Mouse (Mus musculus) lung, postnatal 14 days (tissue): Measurements from ENCODE around the gene Kcnc1.

Source experiments
- DNase-seq: peaks from one replicate; pipeline ENCODE4 v3.0.0; 2021

Kcnc1 gene

GRCm38 (mm10) chr7:46395571-46395970 lies 726 bp upstream of the Kcnc1 start:
- no peak for DNase-seq

- DNase-seq = no peak
These were observed 833 bp downstream of the Kcnc1 start for GRCm38 (mm10) chr7:46396928-46397731.

GRCm38 (mm10) chr7:46397732-46398333 lies 1.5 kb downstream of the Kcnc1 start:
- DNase-seq = no peak

DNA sequence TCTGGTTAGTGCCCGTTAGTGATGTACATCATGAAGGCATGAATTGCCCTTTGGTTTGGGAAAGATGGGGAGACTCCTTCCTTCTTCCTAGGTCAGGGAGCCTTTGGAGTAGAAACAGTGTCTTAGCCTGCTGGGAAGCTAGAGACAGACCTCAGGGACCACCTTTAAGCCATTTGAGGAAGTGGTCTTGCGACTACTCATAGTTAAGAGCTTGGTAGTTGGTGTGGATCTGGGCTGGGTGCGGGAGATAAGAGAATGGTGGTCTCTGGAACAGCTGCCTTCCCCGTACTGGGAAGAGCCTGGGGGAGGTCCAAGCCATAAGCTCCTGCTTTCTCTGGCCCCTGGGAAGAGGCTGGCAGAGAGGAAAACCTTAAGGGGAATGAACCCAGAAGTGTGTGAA lies 2.3 kb downstream of the Kcnc1 start:
- DNase-seq = no peak

- no peak for DNase-seq
These were observed 3.4 kb downstream of the Kcnc1 start for GRCm38 (mm10) chr7:46399676-46400075.

GRCm38 (mm10) chr7:46400346-46400745 lies 4.0 kb downstream of the Kcnc1 start:
- no peak for DNase-seq

DNA sequence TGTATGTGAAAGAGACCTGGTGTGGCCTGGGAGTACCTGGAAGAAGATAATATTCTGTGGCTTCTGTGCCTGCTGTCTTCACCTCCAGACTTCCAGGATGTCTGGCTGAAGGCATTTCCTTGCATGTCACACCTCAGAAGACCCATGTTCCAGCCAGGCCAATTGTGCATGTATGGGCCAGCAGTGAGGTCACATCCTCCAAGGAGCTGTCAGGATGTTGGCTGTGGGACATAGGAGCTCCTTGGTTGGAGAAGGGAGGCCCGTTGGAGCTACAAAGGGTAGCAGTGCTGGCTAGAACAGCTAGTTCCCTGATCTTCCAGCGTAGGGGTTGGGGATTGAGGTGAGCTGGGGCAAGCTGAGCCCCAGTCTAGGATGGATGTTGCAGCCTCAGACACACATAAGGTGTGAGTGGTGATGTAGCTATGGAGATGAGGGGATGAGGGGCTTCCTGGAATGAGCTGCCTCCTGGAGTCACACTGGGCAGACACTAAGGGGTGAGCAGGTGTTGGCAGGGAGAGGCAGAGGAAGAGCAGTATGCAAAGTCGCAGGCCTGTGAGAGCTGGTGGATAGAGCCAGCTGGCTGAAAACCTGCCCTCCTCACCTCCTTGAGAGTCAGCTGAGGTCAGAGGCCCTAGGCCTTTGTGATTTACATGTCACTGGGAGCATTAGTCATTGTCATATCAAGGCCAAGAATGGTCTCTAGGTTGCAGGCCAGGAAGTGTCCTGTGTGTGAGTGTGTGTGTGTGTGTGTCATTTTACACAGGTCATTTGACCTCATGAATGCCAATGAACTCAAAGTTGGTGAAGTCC lies 5.3 kb downstream of the Kcnc1 start:
- DNase-seq = no peak

GRCm38 (mm10) chr7:46403616-46404485 lies 7.6 kb downstream of the Kcnc1 start:
- no peak for DNase-seq

DNA sequence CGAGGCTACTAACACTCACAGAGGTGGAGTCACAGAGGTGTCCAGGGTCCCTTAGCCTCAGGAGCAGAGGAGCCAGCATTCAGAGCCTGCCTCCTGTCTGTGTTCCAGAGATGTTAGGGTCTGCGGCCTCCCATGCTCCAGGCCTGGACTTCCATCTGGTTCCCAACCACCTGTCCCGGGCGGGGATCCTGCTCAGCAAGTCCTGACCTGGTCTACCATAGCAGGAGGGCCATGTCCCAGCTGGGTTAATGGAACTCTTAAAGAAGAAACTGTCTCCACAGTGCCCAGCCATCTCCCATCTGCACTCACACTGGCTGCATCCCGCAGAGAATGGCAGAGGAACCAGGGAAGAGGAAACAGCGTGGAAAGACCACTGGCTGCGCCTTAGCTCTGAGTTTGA lies 8.5 kb downstream of the Kcnc1 start:
- DNase-seq = no peak

DNA sequence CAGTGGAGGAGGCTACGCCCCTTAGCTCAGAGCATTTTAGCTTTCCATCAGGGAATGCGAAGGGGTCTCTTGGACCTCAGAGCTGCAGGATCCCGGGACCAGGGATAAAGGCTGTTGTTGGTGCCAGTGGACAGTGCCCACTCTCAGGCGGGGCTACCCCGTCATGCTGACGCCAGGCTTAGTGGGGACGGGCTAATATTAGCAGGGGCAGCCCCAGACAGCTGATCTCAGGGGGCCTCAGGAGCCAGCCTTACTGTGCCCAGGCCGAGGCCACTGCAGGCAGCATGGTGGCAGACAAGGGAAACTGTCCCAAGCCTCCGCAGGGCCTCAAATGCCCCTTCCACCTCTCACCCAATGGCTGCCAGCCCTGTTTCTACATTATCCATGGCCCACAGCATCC lies 12.3 kb downstream of the Kcnc1 start:
- no peak for DNase-seq

DNA sequence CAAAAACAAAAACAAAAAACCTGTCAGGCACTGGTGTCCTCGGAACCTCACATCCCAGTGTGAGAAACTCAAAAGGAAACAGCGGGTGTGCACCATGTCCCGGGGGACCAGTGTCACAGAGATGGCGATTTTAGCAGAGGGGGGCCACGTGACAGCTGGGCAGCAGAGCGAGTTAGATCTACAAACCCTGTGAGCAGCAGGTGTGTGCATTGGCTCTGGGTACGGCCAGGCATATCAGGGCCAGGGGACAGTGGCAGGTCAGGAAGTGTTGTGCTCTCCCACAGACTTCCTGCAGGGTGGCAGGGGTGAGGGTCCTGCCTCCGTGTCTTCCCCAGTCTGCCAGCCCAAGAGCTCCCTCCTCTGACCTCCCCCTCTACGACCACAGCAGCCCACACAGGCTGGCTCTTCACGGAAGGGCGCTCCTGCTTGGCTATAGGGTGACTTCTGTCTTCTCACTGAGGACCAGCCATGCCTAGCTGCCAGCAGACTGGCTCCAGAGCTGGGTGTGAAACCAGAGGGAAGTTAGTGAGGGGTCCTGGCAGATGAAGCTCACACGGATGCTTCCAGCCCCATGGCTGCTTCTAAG lies 13.0 kb downstream of the Kcnc1 start:
- DNase-seq = no peak

GRCm38 (mm10) chr7:46410727-46411126 lies 14.4 kb downstream of the Kcnc1 start:
- no peak for DNase-seq

GRCm38 (mm10) chr7:46412823-46413222 lies 16.5 kb downstream of the Kcnc1 start:
- no peak for DNase-seq

GRCm38 (mm10) chr7:46413959-46414725 lies 17.8 kb downstream of the Kcnc1 start:
- DNase-seq = no peak

GRCm38 (mm10) chr7:46415818-46416425 lies 19.6 kb downstream of the Kcnc1 start:
- no peak for DNase-seq

DNA sequence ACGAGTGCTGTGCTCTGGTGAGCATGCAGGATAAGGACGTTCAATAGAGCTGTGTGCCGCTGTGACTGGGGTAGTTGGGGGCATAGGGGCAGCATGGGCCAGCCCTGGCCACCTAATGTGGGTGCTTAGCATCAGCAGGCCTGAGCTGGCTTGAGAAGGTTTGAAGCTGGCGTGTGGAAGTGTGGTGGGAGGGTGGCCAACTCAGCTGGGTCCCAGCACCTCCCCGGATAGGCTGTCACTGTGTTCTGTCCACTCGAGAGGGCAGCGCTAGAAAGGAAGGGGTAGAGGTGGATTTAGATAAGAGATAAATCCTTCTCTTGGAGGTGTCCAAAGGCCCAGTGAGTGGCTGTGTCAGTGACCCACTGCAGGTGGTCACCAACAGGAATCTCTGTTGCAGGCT lies 21.2 kb downstream of the Kcnc1 start:
- DNase-seq = no peak

- no peak for DNase-seq
These were observed 21.9 kb downstream of the Kcnc1 start for GRCm38 (mm10) chr7:46418102-46418622.

GRCm38 (mm10) chr7:46421535-46421934 lies 25.2 kb downstream of the Kcnc1 start:
- no peak for DNase-seq

DNA sequence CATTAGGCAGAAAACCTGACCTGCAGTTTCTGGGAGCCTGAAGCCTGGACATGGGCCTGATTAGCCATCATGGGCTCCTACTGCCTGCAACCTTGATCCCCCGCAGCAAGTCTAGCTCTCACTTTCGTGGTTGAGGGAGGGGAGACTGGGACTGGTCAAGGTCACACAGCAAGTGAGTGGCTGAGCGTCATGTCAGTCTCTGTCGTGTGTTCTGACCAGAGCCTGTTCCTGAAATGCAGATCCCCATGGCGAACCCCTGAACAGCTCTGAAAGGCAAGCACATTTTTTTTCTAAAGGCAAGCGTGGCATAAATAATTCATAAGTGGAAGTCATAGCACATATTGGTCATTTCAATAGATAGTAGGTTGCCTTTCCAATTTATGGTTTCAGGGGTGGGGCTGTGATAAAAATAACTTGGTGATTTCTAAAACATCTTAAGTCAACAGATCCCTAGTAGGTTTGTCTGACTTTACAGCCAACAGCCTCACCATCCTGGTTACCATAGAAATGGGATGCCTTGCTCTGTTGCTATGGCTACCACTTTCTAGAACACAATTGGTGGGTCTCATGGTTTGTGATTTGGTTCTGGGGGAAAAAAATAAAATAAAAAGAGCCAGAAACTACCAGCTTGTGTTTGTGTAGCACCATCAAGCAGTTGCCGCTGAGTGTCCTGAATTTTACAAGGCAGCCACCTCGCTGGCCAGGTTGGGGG lies 25.9 kb downstream of the Kcnc1 start:
- no peak for DNase-seq

- peak; percentile 53 for DNase-seq
These were observed 26.6 kb downstream of the Kcnc1 start for GRCm38 (mm10) chr7:46422764-46423412.
